Mouse (Mus musculus): ENCODE data around the gene Ppy.

DNA sequence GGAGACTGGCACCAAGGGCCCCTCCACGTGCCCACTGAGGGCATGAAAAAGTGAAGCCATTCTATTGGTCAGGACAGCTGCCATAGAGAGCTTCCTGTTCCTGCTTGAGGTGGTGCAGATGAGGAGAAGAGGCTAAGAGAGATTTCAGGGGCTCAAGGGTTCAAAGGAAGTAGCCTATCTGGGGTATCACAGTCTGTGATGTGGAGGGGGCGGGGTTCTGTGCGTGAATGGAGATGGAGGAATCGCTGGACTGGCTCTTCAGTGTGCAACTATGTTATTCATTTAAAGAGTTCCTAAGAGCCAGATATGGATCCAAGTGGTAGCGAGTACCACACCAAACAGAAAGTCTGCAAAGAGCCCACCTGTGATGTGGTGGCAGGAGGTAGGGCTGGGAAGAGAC lies 4.7 kb downstream of the Ppy start:
- no peak for TF ChIP-seq CTCF (IDR thresholded peaks at IDR 0.05; ENCODE audit: borderline replicate concordance, extremely low read depth, insufficient read depth, insufficient read length)
- no peak for TF ChIP-seq POLR2A (IDR thresholded peaks at IDR 0.05; ENCODE audit: borderline replicate concordance, extremely low read depth, insufficient read depth, insufficient read length, poor library complexity, severe bottlenecking)
